Mouse (Mus musculus) embryo, embryonic 11.5 days (tissue): ENCODE measurements around the gene Apoc3.

Source experiments
- DNase-seq: peaks from one replicate; pipeline ENCODE4 v3.0.0-alpha.2; 2012; ENCODE audit warnings: low read depth, low spot score

The Apoc3 gene

DNA sequence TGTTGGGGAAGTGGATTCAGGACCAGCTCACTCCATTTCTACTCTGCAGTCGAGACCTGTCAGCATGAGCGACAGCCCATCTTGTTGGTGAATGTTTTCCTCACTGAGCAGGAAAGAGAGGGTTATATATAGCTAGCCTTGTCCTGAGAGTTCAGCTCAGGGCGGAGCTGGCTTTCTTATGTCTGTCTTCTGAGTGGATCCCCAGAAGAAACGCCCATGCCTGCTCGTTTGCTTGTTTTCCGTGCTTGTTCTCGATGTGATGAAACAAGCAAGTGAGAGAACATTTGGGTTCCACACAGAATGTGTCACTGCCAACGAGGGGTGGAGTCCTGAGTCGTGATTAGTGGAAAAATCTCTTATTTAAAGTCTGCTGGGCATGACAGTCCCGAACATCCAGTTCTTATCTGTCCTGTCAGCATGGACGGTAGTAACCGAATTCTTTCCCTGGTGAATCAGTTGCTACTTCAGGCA is 38.7 kb downstream of the Apoc3 start:
- DNase-seq, result no peak

DNA sequence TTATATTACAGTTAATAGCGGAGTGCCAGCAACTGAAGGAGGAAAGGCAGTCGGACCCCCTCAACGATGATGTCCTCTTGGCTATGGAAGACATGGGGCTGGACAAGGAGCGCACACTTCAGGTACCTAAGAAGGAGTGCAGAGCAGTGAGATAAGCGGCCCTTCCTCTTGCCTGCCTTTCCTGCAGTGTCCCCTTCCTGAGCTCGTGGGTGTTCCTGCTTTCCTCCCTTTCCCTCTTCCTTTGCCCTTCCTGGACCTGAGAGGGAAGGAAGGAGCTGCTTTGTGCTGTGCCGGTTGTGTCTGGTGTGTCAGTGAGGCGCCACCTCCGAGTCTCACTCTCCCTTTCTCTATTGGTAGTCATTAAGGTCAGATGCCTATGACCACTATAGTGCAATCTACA is 40.6 kb downstream of the Apoc3 start:
- no peak for DNase-seq

DNA sequence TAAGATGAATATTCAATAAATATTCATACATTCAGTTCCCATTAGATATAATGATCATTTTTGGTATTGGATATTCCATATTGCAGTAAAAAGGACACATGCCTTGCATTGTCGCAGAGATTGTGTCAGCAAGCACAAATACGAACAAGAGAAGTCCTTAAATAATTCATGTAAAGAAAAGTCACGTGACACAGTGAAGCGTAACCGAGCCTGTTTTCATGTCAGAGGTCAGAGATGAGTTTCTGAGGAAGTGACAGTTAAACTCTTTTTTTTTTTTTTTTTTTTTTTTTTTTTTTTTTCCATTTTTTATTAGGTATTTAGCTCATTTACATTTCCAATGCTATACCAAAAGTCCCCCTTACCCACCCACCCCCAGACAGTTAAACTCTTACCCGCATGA is 42.8 kb downstream of the Apoc3 start:
- no peak for DNase-seq

DNA sequence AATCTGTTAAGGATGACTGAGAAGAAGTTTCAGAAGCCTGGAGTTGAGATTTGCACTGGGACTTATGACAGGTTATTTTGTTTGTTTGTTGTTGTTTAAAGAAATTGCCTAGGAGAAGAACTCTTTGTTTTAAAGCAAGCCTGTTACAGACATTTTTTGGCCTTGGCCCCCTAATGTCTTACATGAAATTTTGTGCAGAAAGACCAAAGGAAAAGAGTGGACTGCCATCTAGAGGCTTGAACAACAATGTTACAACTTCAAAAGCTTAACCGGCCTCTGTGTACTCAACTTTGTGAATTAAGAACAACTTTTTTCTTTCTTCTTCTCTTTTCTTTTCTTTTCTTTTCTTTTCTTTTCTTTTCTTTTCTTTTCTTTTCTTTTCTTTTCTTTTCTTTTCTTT is 43.8 kb downstream of the Apoc3 start:
- DNase-seq, result peak; percentile 29

- DNase-seq, result no peak
Measured at GRCm38 (mm10) chr9:46191234-46191633, 44.2 kb downstream of the Apoc3 start.

DNA sequence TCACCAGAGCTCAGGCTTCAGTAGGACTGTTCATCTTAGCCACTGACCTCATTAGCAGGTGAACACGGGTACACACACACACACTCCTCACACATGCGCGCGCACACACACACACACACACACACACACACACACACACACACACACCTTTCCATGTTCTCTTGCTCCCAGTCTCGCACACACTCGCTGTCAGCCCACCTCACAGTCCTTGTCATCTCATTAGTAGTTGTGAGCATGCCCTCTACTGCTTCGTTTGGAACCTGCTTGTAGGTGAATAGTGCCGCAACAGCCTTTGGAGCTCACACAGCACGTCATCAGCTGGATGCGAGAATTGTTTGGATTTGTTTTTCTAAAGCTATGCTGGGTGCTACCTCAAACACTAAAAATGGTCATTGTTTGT is 46.1 kb downstream of the Apoc3 start:
- no peak for DNase-seq

DNA sequence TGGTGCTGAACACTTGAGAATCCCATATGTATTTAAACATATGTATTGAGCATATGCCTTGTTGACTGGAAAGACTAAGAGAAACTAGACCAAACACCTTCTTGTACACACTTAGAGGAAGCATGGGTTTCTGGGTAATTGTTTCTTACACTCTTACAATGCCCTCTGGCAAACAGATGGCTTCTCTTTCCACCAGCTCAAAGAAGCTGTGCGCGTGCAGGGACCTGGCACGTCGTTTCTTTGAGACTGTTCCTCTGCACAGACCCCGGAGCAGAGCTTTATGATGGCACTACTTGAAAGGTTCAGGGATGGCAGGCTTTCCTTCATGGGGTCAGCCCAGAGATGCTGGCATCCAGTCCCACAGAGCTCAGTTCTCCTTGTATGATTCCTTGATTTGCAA is 46.5 kb downstream of the Apoc3 start:
- DNase-seq, result no peak

DNA sequence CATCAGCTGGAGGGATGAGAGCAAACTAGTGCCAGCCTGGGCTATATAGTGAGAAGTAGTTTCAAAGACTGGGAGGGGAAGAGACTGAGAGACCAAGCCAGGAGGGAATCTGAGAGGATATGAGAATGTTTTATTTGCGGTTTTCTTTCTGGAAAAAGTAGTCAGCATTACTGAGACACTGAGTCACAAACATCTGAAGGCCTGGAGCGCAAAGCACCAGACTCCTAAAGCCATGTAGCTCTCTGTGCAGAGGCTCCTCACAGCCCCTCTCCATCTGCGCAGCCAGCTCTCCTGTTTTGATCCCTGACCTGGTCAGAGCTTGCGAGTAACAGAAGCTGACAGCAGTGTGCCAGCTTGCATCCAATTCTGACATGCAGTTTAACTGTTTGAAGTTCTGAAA is 47.1 kb downstream of the Apoc3 start:
- no peak for DNase-seq

DNA sequence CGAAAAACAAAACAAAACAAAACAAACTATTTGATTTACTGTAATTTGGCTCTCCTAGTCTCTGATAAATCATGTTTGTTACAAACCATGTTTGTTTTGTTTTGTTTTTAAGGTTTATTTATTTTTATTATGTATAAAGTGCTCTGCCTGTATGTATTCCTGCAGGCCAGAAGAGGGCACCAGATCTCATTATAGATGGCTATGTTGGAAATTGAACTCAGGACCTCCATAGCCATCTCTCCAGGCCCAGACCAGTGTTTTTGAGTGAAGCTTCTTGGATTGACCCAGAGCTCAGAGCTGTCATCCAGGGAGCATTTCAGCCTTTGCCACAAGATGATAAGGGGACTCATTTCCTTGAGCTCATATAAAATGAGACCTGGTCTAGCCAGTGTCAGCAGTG is 49.0 kb downstream of the Apoc3 start:
- DNase-seq, result no peak

DNA sequence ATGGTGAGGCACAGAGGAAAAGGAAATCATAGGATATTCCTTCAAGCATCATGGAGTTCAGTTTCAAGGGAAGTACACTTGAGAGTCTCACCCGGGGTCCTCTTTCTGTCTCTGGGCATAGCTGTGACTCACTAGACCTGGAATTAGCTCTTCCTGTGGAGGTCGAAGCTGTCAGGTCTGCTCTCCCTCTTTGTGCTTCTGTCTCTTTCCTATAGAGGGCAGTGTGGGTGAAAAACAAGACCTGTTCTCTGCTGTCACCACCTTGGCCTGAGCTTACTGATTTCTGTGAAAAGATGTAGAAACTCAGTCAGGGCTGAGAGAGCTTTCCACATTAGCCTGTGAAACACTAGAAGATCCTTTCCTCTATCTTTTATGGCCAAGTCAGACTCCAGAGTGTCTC is 50.2 kb downstream of the Apoc3 start:
- no peak for DNase-seq

DNA sequence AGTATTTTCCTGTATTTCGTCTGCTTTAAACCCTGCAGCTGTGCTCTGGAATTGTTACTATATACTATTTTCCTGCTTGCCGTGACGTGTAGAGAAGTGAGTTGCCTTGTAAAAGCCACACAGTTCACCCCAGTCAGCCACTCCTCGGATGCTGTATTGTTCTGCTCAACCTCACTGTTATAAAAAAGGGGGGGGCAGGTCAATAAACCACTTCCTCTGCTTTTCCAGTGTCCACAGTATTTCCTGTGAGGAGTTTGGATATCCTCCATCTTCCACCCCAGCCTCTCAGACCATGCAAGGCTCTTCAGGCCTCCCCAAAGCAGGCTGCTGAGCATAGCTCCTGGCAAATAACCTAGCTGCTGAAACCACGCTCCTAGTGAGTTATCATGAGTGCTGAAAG is 50.9 kb downstream of the Apoc3 start:
- DNase-seq, result no peak
